Mouse (Mus musculus): ENCODE measurements at regions not wholly inside any gene's neighbourhood (a gene's known extent, or its start where the extent isn't known, plus 50 kb on each side); places are given as distances from the start of the nearest gene placed in this dataset.

DNA sequence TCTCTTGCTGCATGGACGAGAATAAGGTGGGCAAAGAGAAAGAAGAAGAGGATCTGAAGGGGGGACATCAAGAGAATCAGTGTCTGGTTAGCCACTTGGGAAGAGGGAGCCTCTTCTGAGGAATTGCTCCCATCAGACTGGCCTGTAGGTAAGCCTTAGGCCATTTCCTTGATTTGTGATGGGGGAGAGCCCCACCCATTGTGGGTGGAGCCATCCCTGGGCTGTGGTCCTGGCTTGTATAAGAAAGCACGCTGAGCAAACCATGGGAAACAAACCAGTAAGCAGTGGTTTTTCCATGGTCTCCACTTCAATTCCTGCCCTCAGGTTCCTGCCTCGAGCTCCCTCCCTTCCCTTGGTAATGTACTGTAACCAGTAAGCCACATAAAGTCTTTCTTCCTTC is 57.7 kb upstream of the Sez6l start:
- DNase-seq = no peak

DNA sequence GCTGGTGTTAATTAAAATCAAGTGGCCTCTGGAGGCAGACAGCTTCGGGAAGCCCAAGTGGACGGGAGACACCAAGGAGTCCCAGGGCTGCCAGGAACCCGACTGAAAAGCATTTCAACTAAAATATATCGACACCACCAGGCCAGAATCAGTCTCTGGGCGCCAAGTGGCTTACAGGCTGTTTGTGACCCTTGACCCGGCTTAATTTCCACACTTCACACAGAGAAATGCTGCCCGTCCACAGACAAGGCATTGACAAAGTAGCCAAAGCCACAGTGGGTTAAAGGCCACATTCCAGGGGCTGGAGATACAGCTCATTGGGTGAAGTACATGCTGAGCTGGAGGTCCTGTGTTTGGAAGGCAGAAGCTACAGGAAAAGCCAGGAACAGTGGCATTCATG is 54.8 kb upstream of the Sez6l start:
- DNase-seq = no peak

DNA sequence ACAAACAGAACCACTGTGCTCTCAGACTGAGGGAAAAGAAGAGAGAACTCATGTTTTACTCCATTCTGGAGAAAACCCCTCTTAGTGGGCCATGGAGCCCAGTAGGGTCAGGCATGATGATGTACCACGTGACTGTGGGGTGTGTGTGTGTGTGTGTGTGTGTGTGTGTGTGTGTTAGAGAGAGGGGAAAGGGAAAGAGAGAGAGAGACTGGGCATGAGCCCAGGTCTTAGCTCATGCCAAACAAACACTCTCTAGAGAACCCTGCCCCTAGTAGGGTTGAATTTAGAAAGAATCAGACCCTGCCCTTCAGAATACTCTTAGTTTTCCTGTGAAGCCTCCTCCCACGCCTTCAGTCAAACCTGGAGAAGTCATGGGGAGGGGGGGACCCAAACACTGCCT is 52.7 kb upstream of the Sez6l start:
- DNase-seq = no peak

DNA sequence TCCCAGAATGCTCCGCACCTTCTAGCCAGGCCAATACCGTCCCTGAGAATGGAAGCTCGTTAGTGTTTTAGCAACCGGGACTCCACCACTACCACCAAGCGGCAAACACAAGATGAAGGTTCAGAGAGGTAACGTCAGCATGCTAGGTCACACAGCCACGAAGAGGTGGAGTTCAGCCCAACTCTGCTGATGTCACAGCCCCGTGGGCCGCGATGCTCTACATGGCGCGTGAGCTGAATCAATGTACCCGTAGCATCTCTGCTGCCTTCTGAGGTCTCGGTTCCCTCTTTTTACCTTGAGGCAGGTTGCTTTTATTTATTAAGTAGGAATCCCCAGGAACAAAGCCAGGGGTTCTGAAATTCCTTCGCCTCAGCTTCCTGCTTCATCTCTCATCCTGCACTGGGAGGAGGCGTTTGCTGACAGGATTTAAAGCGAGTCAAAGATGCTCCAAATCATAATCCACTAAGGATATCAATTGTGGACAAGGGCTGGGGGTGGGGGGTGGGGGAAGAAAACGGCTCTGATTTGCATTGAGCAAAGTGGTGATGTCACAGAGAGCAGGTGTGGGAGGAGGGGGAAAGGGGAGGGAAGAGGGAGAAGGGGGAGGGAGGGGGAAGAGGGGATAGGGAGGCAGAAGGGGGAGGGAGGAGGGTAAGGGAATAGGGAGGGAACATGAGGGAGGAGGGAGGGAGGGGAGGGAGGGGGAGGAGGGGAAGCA is 51.2 kb upstream of the Sez6l start:
- DNase-seq = peak; percentile 71

DNA sequence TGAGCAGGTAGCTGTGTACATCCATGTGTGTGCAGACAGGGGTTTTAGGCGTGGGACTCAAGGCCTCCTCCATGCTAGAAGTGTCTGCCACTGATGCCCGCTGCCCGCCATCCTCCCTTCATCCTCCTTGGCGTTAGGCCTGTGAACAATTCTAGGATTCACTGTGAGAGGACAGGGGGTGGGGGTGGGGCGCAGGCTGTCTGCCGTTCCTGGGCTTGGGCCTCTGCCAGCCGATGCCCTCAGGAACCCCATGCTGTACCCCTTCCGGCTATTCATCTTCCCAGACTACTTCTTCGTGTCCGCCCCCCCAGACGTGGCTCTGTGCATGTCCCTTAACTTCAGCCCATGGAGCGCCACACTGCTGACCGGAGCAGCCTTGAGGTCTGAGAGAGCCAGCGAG is 50.3 kb upstream of the Sez6l start:
- peak; percentile 65 for DNase-seq
